Mouse (Mus musculus): ENCODE data around the gene a.

DNA sequence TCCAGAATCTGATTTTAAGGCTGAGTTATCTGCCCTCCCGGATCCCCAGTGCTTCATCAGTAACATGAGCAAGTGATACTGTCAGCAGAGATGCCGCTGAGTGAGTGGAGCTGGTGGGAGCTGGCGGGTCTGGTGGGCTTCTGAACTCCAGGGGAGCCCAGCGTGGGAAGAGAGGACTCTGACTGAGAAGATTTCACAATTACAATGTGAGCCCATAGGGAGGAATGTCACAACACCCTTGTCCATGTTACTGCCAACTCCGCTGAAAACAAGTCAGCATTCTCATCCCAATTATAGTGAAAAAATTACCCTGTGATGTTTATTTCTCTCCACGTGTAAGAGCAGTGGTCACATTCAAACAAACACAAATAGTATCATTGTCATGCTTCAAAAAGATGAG, 144.9 kb downstream of the a start:
- TF ChIP-seq CTCF (IDR thresholded peaks at IDR 0.05) (no peak), POLR2A (IDR thresholded peaks at IDR 0.05; ENCODE audit: insufficient read depth, low read depth, low read length) (no peak)
